Mouse (Mus musculus) midbrain, embryonic 12.5 days (tissue): ENCODE results near the gene AL732309.1. TPM values are rescaled to one million over a fixed set of nuclear protein-coding genes. Genes with fewer than 3 reads are reported as not detected.

ENCODE experiments used
- ATAC-seq: fragments of 200-750 bp; cut with Nextera tagmentation; 2 replicates; pipeline ENCODE4 v1.8.0; 2017; ENCODE audit warnings: low read depth, moderate TSS enrichment, moderate library complexity; ENCODE audit not compliant: low FRiP score
- H3K27ac ChIP-seq: fragments of 300-500 bp; sonication (generic); replicated peaks from 2 replicates; pipeline ENCODE4 v1.5.1; 2016; ENCODE audit warnings: mild to moderate bottlenecking
- H3K27me3 ChIP-seq: fragments of 300-500 bp; sonication (generic); 2 replicates; pipeline ENCODE4 v1.6.1; 2016; ENCODE audit warnings: mild to moderate bottlenecking
- H3K36me3 ChIP-seq: fragments of 300-500 bp; sonication (generic); 2 replicates; pipeline ENCODE4 v1.6.1; 2016
- H3K4me1 ChIP-seq: fragments of 300-500 bp; sonication (generic); 2 replicates; pipeline ENCODE4 v1.6.1; 2016
- H3K4me2 ChIP-seq: fragments of 300-500 bp; sonication (generic); replicated peaks from 2 replicates; pipeline ENCODE4 v1.6.1; 2016; ENCODE audit warnings: mild to moderate bottlenecking, moderate library complexity
- H3K4me3 ChIP-seq: fragments of 300-500 bp; sonication (generic); 2 replicates; pipeline ENCODE4 v1.5.1; 2016; ENCODE audit warnings: mild to moderate bottlenecking
- H3K9ac ChIP-seq: fragments of 300-500 bp; sonication (generic); replicated peaks from 2 replicates; pipeline ENCODE4 v1.6.1; 2016; ENCODE audit warnings: mild to moderate bottlenecking, moderate library complexity
- H3K9me3 ChIP-seq: fragments of 300-500 bp; sonication (generic); 2 replicates; pipeline ENCODE4 v1.6.1; 2016; ENCODE audit warnings: mild to moderate bottlenecking
- WGBS: fragments of 180-500 bp; shearing (Covaris S2); methylation state at CpG from one replicate; pipeline ENCODE4 v1.1.7; 2016; 5-methylcytosine and 5-hydroxymethylcytosine counted together
- polyA plus RNA-seq: library from polyadenylated mRNA; unstranded; fragments of >200 nt; fragmentation: Nextera tagmentation; extraction: Ambion mirVana; gene quantifications from 2 replicates; pipeline ENCODE4 v1.2.1, GENCODE M21; 2016

AL732309.1 gene
- 5.1 and 5.2 TPM in 2 replicates for polyA plus RNA-seq

DNA sequence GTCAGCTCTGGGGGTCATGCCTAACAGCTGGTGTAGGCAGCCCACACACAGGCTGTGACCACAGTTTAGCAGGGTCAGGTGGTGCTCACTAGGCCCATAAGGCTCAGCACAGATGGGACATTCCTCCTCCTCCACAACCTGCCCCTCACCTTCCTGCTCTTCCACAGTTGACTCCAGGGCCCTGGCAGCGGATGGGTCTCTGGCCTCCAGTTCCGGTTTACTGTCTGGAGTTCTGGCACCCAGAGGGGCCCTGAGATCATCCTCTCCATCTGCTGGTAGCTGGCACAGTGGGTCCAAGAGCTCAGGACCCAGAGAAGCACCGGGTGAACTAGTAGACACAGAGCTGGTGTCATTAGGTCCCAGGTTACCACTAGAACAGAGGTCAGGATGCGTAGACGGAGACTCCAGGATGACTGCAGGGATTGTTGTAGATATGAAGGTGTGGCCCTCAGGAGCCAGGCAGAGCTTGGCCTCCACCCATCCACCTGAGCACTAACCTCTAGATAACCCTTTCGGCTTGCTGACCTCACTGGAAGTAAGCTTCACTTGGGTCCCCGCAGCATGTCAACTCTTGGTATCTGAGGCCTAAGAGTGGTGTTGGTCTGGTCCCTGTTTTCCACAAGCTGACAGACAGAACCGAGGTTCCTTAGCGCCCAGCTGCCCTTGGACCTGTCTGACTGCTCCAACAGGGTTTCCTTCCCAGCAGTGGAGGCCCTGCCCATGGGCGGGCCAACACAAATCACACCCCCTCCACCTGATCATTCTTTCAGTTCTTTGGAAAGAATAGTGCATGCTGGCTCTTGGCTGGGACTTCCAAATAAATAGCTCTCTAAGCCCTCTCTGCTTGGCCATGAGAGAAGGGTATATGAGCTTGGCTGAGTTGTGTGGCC is at the start of gene AL732309.1:
Gene AL732309.1, minus strand, starts transcription at position 681 of the 890 bp plus-strand sequence.
- ATAC-seq, result no peak
- Histone ChIP-seq H3K27ac (no peak within 1 kb of the TSS), H3K4me1 (peaks cover 17% of the 10 kb centered on the region), H3K36me3 (peaks cover 55% of the 10 kb centered on the region), H3K27me3 (peaks cover 23% of the 10 kb centered on the region), H3K4me3 (no peak within 1 kb of the TSS), H3K9ac (no peak within 1 kb of the TSS), H3K4me2 (no peak within 1 kb of the TSS), H3K9me3 (no peaks in the 10 kb centered on the region)
- 91% methylated on average over 10 of the region's 10 CpGs for WGBS

DNA sequence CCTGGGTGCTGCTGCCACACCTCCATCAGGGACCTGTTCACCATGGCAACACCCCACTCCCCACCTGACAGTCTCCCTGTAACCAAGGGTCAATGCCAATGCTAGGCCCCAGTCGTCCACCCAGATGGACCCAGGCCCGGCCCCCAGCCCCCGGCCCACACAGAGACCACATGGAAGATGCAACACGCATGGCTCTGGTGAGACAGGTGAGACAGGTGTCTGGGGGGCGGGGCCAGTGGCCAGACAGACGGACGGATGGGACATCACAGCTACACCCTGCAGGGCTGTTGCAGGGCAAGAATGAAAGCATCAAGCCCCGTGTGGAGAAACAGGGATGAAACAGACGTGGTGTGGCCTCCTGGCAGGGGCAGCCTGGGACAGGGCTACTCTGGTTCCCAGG is 47.0 kb upstream of the AL732309.1 start:
- peaks cover 17% of the 10 kb centered on the region for H3K4me1 ChIP-seq
- H3K4me3 ChIP-seq, result no peak overlapping the region
- H3K27ac ChIP-seq, result no peak overlapping the region
- WGBS, result 75% methylated on average over 9 of the region's 9 CpGs
- H3K36me3 ChIP-seq, result no peaks in the 10 kb centered on the region
- no peaks in the 10 kb centered on the region for H3K9me3 ChIP-seq
- ATAC-seq, result no peak
- no peak overlapping the region for H3K9ac ChIP-seq
- H3K4me2 ChIP-seq, result no peak overlapping the region
- H3K27me3 ChIP-seq, result peaks cover 97% of the 10 kb centered on the region

DNA sequence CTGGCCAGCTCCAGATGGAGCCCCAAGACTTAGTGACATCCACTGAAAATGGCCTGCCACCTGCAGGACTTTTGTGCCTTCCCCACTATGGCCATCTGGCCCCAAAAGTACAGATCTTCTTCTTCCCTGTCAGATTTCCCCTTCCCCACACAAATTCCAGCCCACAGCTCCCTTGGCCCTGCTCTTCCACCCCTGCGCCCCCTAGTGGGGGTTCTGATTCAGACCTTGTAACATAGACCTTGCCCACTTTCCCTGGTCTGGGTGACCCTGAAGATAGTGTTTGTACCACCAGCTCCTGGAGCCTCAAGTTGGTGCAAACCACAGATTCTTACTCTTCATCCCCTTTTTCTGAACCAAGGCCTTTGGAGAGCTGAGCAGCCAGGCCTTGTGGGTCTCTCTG is 46.2 kb upstream of the AL732309.1 start:
- WGBS, result 0% methylated on average over 1 of the region's 1 CpGs
- ATAC-seq, result no peak
- H3K27me3 ChIP-seq, result peaks cover 98% of the 10 kb centered on the region

DNA sequence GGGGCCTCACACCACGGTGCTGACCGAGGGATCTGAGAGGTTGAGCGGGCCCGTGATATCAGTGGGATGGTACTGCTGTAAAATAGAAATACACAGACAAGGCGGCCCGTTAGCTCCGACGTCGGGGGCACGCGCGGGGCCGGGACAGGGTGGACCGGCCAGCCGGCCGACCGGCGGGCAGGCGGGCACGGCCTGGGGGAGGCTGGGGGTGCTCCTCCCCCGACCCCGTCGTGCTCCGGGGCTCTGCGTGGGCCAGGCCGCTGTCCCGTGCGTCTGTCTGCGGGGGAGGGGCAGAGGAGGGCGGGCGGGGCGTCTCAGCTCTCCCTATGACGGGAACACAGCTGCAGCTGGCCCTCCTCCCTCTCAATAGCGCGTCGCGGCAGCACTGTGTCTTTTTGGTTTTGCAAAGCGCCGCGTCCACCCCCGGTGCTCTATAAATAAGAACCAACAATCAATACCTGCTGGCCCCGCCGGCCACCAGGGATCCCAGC is 45.4 kb upstream of the AL732309.1 start:
- Histone ChIP-seq H3K4me3 (peak overlapping the region; percentile 28), H3K9ac (peak overlapping the region; percentile 39; the same call in 1 of the 2 replicates), H3K4me2 (peak overlapping the region; percentile 43), H3K4me1 (peaks cover 17% of the 10 kb centered on the region), H3K36me3 (no peaks in the 10 kb centered on the region), H3K27ac (no peak overlapping the region), H3K9me3 (no peaks in the 10 kb centered on the region), H3K27me3 (peaks cover 94% of the 10 kb centered on the region)
- ATAC-seq, result no peak; the same call in 1 of the 2 replicates
- WGBS, result 6% methylated on average over 39 of the region's 43 CpGs

More for the DNA sequence above, 46.2 kb upstream of the AL732309.1 start:
- peaks cover 17% of the 10 kb centered on the region for H3K4me1 ChIP-seq
- H3K9ac ChIP-seq, result no peak overlapping the region; the same call in 1 of the 2 replicates
- no peak overlapping the region for H3K4me3 ChIP-seq
- peak overlapping the region; percentile 43; the same call in 1 of the 2 replicates for H3K4me2 ChIP-seq
- H3K36me3 ChIP-seq, result no peaks in the 10 kb centered on the region
- H3K9me3 ChIP-seq, result no peaks in the 10 kb centered on the region
- no peak overlapping the region for H3K27ac ChIP-seq

DNA sequence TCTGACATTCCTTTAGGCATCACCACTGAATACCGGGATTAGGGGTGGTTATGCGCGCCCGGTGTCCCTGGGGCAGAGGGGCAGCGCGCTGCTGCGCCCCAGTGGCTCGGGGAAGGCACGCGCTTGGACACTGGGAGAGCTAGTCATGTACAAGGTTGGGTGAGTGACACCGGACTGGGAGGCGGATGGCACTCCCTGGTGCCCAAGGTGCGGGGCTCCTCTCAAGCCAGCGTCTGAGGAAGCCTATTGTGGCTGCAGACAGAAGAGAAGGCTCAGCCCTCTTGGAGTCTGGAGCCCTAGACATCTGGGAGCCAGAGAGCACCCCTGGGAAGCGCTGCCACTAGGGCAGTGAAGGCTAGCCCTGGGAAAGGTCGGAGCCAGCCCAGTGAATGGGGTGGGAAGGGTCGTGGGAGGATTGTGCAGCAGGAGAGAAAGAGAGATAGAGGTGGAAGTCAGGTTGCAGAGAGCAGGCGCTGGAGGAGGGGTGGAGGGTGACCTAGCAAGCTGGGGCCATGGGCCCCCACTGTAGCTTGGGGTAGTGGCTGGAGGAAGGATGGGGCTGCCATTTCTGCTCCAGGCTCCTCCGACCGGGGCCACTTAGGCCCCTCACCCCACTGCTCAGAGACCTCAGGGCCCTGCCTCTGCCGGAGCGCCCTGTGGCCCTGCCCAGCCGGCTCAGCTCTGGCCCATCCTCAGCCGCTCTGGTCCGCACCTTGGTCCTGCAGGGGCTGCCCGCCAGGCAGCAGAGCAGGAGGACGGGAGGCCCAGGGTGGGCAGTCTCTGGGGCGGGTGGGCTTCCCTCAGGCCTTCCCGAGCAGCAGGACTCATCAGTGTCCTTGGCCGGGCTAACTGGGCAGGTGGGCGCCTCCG is 44.8 kb upstream of the AL732309.1 start:
- Histone ChIP-seq H3K27me3 (peaks cover 87% of the 10 kb centered on the region), H3K9ac (0 out of 2 replicates have a peak overlapping the region, but pooled peaks have one; percentile 39), H3K4me3 (peak overlapping the region; percentile 28), H3K27ac (no peak overlapping the region), H3K36me3 (0 out of 2 replicates have a peak, but pooled peaks cover 1% of the 10 kb centered on the region), H3K9me3 (no peaks in the 10 kb centered on the region), H3K4me1 (peaks cover 17% of the 10 kb centered on the region), H3K4me2 (peak overlapping the region; percentile 43)
- 5% methylated on average over 32 of the region's 32 CpGs for WGBS
- no peak; the same call in 1 of the 2 replicates for ATAC-seq

DNA sequence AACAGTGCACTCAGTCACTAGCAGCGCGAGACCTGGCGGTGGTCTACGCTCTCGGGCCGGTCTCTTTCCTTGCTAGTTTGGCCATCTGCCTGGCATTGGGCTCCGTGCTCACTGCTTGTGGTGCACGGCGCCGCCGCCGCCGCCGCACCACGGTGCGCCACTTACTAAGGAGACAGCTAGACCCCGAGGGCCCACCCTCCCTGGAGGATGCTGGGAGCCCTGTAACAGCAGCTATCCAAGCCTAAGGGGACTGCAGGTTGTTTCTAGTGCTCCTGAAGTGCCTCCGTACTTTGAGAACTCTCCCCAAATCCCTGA is 44.1 kb upstream of the AL732309.1 start:
- 1% methylated on average over 18 of the region's 18 CpGs for WGBS
- Histone ChIP-seq H3K27ac (no peak overlapping the region), H3K4me1 (peaks cover 17% of the 10 kb centered on the region), H3K9me3 (no peaks in the 10 kb centered on the region), H3K9ac (no peak overlapping the region), H3K27me3 (peaks cover 80% of the 10 kb centered on the region), H3K4me3 (no peak overlapping the region; the same call in 1 of the 2 replicates), H3K4me2 (peak overlapping the region; percentile 15), H3K36me3 (peaks cover 8% of the 10 kb centered on the region)
- ATAC-seq, result no peak

DNA sequence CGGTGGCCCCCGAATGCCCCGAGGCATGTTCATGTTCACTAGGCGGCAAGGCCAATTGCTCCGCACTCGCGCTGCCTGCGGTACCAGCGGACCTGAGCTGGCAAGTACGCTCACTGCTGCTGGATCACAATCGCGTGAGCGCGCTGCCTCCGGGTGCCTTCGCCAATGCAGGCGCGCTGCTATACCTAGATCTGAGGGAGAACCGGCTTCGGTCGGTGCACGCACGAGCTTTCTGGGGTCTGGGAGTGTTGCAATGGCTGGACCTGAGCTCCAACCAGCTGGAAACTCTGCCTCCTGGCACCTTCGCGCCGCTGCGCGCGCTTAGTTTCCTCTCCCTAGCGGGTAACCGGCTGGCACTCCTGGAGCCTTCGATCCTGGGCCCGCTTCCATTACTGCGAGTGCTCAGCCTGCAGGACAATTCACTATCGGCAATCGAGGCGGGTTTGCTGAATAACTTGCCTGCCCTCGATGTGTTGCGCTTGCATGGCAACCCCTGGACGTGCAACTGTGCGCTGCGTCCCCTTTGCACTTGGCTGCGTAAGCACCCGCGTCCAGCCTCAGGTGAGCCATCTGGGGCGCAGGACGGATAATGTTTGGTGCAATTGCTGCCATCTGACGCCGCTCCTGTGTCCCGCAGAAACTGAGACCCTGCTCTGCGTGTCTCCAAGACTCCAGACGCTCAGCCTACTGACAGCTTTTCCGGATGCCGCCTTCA is 43.6 kb upstream of the AL732309.1 start:
- H3K27ac ChIP-seq, result no peak overlapping the region
- peaks cover 17% of the 10 kb centered on the region for H3K4me1 ChIP-seq
- WGBS, result 3% methylated on average over 54 of the region's 54 CpGs
- H3K4me3 ChIP-seq, result 0 out of 2 replicates have a peak overlapping the region, but pooled peaks have one; percentile 9
- peak overlapping the region; percentile 15; the same call in 1 of the 2 replicates for H3K4me2 ChIP-seq
- no peak for ATAC-seq
- peaks cover 13% of the 10 kb centered on the region for H3K36me3 ChIP-seq
- H3K27me3 ChIP-seq, result peaks cover 75% of the 10 kb centered on the region
- no peak overlapping the region for H3K9ac ChIP-seq
- no peaks in the 10 kb centered on the region for H3K9me3 ChIP-seq

DNA sequence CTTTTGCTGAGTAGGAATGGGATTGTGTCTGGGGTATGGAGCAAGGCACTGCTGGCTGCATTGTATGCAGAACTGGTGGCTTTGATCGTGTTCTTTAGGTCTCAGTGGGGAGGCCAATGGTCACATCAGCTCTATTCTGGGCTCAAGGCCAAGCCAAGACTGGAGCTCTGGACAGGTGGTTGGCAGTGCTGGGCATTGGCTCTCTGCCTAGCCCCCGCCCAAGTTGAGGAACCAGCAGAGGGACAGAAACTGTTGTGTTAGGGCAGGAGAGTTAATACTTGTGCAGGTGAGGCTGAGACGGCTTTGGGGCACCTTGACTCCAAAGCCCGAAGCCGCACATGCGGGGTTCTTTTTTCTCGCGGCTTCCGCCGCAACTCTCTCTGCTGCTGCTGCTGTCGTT is 43.0 kb upstream of the AL732309.1 start, which contains the start of gene Lrrc26:
Gene Lrrc26, plus strand, starts transcription at position 265 of the 400 bp plus-strand sequence.
- H3K4me1 ChIP-seq, result peaks cover 17% of the 10 kb centered on the region
- H3K4me3 ChIP-seq, result peak within 1 kb of the TSS; percentile 9; the same call in 1 of the 2 replicates
- no peak within 1 kb of the TSS for H3K9ac ChIP-seq
- peaks cover 69% of the 10 kb centered on the region for H3K27me3 ChIP-seq
- peaks cover 19% of the 10 kb centered on the region for H3K36me3 ChIP-seq
- H3K9me3 ChIP-seq, result no peaks in the 10 kb centered on the region
- no peak within 1 kb of the TSS for H3K27ac ChIP-seq
- 10% methylated on average over 11 of the region's 11 CpGs for WGBS
- no peak for ATAC-seq
- peak within 1 kb of the TSS; percentile 15 for H3K4me2 ChIP-seq

DNA sequence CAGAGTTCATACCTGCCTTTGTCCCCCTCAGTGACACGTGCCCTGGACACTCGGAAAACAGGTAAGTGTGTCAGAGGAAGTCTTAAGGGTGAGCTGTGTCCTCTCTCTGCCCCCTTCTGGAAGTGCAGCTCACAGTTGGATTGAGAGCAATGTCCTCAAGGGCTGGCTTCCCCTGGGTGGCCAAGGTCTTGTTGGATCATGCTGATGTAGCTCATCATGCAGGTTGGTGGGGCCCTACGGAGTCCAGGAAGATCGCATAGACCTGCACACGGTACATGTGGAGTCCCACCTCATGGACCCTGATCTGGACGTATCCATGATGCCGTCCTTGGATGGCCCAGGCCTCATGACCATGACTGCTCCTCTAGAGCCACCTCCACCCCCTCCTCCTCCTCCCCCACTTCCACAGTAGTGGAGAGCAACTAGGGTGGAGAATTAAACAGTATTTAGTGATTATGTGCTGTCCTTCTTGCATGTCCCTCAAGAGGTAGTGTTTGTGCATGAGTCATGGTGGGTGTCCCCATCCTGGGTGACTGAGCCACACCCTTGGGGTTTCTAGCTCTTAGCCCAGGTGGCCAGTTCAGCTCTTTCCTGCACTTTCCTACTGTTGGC is 42.2 kb upstream of the AL732309.1 start:
- no peak overlapping the region for H3K9ac ChIP-seq
- H3K9me3 ChIP-seq, result no peaks in the 10 kb centered on the region
- no peak overlapping the region for H3K27ac ChIP-seq
- WGBS, result 74% methylated on average over 7 of the region's 7 CpGs
- H3K4me3 ChIP-seq, result no peak overlapping the region
- ATAC-seq, result no peak
- peaks cover 27% of the 10 kb centered on the region for H3K36me3 ChIP-seq
- peaks cover 61% of the 10 kb centered on the region for H3K27me3 ChIP-seq
- no peak overlapping the region for H3K4me2 ChIP-seq
- H3K4me1 ChIP-seq, result peaks cover 17% of the 10 kb centered on the region

DNA sequence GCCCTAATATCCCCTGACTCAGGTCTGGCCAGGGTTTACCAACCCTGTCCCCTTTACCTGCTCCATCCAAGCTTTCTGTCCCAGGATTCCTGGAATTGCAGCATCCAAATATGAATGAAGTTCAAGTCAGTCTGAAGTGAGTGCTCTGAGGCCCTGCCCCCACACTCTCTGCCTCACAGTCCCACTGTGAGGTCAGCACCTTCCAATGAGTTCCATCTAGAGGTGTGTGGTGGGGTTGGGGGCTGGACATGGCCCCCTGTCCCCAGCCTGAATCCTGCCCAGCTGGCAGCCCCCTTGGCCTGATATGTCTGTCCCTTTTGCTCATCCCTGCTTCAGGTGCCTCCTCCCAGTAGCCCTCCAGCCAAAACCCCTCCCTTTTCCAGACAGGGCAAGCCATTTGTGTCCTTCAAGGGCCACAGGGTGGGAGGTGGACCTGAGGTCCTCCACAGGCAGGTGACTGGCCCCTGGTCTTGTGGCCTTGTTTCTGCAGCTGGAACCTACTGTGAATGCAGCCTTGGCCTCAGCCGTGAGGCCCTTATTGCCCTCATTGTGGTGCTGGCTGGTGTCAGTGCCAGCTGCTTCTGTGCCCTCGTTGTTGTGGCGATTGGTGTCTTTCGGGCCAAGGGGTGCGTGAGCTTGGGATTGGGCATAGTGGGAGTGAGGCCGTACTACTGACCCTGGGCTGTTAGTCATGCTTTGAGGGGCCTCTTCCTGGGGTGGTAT is 41.4 kb upstream of the AL732309.1 start, which contains the start of gene Tmem210:
Gene Tmem210, plus strand, starts transcription at position 219 of the 723 bp plus-strand sequence.
- Histone ChIP-seq H3K27me3 (peaks cover 54% of the 10 kb centered on the region), H3K4me2 (no peak within 1 kb of the TSS), H3K4me3 (no peak within 1 kb of the TSS), H3K36me3 (peaks cover 34% of the 10 kb centered on the region), H3K4me1 (peaks cover 17% of the 10 kb centered on the region), H3K9me3 (no peaks in the 10 kb centered on the region), H3K9ac (no peak within 1 kb of the TSS), H3K27ac (no peak within 1 kb of the TSS)
- ATAC-seq, result no peak
- WGBS, result 84% methylated on average over 6 of the region's 6 CpGs
